Mouse (Mus musculus) cerebellum, adult 2 months (tissue): ENCODE measurements around the gene Mmp19. TPM values are rescaled to one million over a fixed set of nuclear protein-coding genes. Genes with fewer than 3 reads are reported as not detected.
A peak's percentile ranks its signal among the peaks of the same experiment; 100 is the strongest.
"Not testable (repeated sequence)": the region's sequence is repeated elsewhere in the genome, so short reads cannot be mapped to it uniquely, and the experiment has no call there.

Source experiments
- DNase-seq, 2 experiments: peaks; one replicate each; pipeline ENCODE4 v3.0.0; 2021
- H3K27ac ChIP-seq: fragments of 200-500 bp; 2 replicates; pipeline ENCODE4 v1.5.1; 2012; ENCODE audit warnings: low read length, control low read depth, inconsistent platforms; ENCODE audit not compliant: insufficient read depth
- H3K27me3 ChIP-seq: fragments of 200-500 bp; 2 replicates; pipeline ENCODE4 v1.6.1; 2012; ENCODE audit warnings: inconsistent platforms, mild to moderate bottlenecking, low read length, moderate library complexity; ENCODE audit not compliant: control insufficient read depth, insufficient read depth
- H3K4me1 ChIP-seq: fragments of 200-500 bp; 2 replicates; pipeline ENCODE4 v1.6.1; 2011; ENCODE audit warnings: low read length; ENCODE audit not compliant: control insufficient read depth, insufficient read depth
- H3K4me3 ChIP-seq: fragments of 200-500 bp; replicated peaks from 2 replicates; pipeline ENCODE3; 2011; ENCODE audit warnings: mild to moderate bottlenecking, low read depth, low read length, control low read depth; ENCODE audit not compliant: insufficient read depth
- CTCF ChIP-seq: fragments of 200-500 bp; IDR thresholded peaks from 2 replicates; pipeline ENCODE4 v1.5.1; 2011; ENCODE audit warnings: low read depth, mild to moderate bottlenecking, control low read depth, low read length, moderate library complexity, borderline replicate concordance; ENCODE audit not compliant: insufficient read depth
- POLR2A ChIP-seq: fragments of 200-500 bp; IDR thresholded peaks from 2 replicates; pipeline ENCODE4 v1.6.1; 2011; ENCODE audit warnings: low read length, control low read depth, borderline replicate concordance; ENCODE audit not compliant: insufficient read depth
- WGBS: fragments of 180-500 bp; shearing (Covaris S2); methylation state at CpG from one replicate; pipeline ENCODE4 v1.1.7; 2018; 5-methylcytosine and 5-hydroxymethylcytosine counted together
- polyA plus RNA-seq: library from polyadenylated mRNA; depleted of rRNA; stranded (reverse); fragments of >200 nt; gene quantifications from 2 replicates; pipeline ENCODE4 v1.2.3, GENCODE M21; 2012

The Mmp19 gene
- polyA plus RNA-seq, 1 experiment: 0.61 TPM

GRCm38 (mm10) chr10:128821358-128822056, 30.8 kb downstream of the Mmp19 start, which contains the start of gene Ormdl2:
TSS of gene Ormdl2 (minus strand) at chr10:128821645.
- Histone ChIP-seq H3K27me3 (no peaks in the 10 kb centered on the region), H3K27ac (no peak within 1 kb of the TSS), H3K4me3 (peak within 1 kb of the TSS; percentile 58), H3K4me1 (no peaks in the 10 kb centered on the region)
- DNase-seq: peak; percentile 99
- under 1% methylated on average over 46 of the region's 46 CpGs for WGBS
- no peak for TF ChIP-seq CTCF
- peak; percentile 72 for TF ChIP-seq POLR2A

- TF ChIP-seq POLR2A: no peak
- no peak for TF ChIP-seq CTCF
- H3K27ac ChIP-seq: no peak overlapping the region
- DNase-seq: no peak
- WGBS: 1% methylated on average over 13 of the region's 13 CpGs
- H3K4me1 ChIP-seq: no peaks in the 10 kb centered on the region
- H3K4me3 ChIP-seq: peak overlapping the region; percentile 57
- no peaks in the 10 kb centered on the region for H3K27me3 ChIP-seq
Observed at GRCm38 (mm10) chr10:128822135-128822534, 31.4 kb downstream of the Mmp19 start.

GRCm38 (mm10) chr10:128823087-128823486, 32.4 kb downstream of the Mmp19 start:
- not testable (repeated sequence) for H3K27me3 ChIP-seq, H3K4me1 ChIP-seq, DNase-seq, H3K27ac ChIP-seq, H3K4me3 ChIP-seq
- 71% methylated on average over 4 of the region's 4 CpGs for WGBS

DNA sequence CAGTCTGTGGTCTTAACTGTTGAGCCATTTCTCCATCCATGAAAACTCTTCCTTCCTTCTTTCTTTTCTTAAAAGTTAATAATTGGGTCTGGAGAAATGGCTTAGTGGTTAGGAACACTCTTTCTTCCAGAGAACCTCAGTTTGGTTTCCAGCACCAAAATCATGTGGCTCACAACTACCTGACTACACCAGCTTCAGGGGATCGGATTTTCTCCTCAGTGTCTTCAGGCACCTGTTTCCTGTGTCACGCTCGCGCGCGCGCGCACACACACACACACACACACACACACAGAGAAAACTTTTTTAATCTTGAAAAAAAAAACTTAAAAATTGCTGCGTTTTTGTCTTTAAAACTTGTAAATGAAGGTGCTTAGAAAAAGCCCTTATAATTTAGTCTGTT, 33.1 kb downstream of the Mmp19 start:
- 95% methylated on average over 9 of the region's 9 CpGs for WGBS

DNA sequence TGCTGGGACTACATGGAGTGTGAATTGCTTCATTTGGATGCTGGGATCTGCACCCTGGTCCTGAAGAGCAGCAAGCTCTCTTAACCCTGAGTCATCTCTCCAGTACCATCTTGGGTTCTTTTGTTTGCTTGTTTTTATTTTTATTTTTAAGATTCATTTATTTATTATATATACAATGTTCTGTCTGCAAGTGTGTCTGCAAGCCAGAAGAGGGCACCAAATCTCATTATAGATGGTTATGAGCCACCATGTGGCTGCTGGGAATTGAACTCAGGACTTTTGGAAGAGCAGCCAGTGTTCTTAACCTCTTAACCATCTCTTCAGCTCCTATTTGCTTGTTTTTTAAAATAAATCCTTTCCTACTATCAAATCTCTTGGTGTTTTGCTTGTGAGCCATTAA, 46.7 kb downstream of the Mmp19 start:
- no peak overlapping the region for H3K4me3 ChIP-seq
- no peaks in the 10 kb centered on the region for H3K4me1 ChIP-seq
- H3K27me3 ChIP-seq: no peaks in the 10 kb centered on the region
- DNase-seq: no peak
- TF ChIP-seq CTCF: no peak
- no peak for TF ChIP-seq POLR2A
- no peak overlapping the region for H3K27ac ChIP-seq

More for the DNA sequence above, 33.1 kb downstream of the Mmp19 start:
- H3K4me3 ChIP-seq: no peak overlapping the region
- no peaks in the 10 kb centered on the region for H3K27me3 ChIP-seq
- no peak for TF ChIP-seq POLR2A
- no peak for TF ChIP-seq CTCF
- H3K27ac ChIP-seq: no peak overlapping the region
- no peaks in the 10 kb centered on the region for H3K4me1 ChIP-seq
- no peak for DNase-seq

- DNase-seq: no peak
- no peak overlapping the region for H3K4me3 ChIP-seq
- H3K27me3 ChIP-seq: no peaks in the 10 kb centered on the region
- H3K4me1 ChIP-seq: no peaks in the 10 kb centered on the region
- no peak for TF ChIP-seq POLR2A
- TF ChIP-seq CTCF: no peak
- H3K27ac ChIP-seq: no peak overlapping the region
Observed at GRCm38 (mm10) chr10:128839434-128839833, 48.7 kb downstream of the Mmp19 start.

DNA sequence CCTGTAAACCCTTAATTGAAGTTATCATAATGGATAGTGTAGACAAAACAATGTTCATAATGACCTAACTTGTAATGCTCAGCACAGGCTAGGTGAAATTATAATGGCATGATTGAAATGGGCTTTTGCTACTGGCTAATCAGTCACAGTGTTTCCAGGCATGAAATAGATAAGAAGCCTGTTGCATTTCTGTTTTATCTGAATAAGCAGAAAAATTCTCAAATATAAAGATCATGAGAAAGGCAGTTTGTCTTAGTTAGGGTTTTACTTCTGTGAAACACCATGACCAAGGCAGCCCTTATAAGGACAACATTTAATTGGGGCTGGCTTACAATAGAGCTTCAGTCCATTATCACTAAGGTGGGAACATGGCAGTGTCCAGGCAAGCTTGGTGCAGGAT, 49.9 kb downstream of the Mmp19 start:
- H3K4me3 ChIP-seq: no peak overlapping the region
- H3K4me1 ChIP-seq: no peaks in the 10 kb centered on the region
- TF ChIP-seq CTCF (no peak), POLR2A (no peak)
- DNase-seq: no peak
- no peaks in the 10 kb centered on the region for H3K27me3 ChIP-seq
- no peak overlapping the region for H3K27ac ChIP-seq

- Histone ChIP-seq H3K27ac (no peak overlapping the region), H3K4me3 (no peak overlapping the region), H3K4me1 (no peaks in the 10 kb centered on the region), H3K27me3 (no peaks in the 10 kb centered on the region)
- TF ChIP-seq CTCF: no peak
- TF ChIP-seq POLR2A: no peak
- no peak for DNase-seq
- 94% methylated on average over 5 of the region's 5 CpGs for WGBS
Observed at GRCm38 (mm10) chr10:128843260-128843659, 52.5 kb downstream of the Mmp19 start.
